Mouse (Mus musculus) myocyte (in vitro differentiated cells): ENCODE measurements around the gene Tacc2.

Source experiments
- CEBPB ChIP-seq: IDR thresholded peaks from 2 replicates; pipeline ENCODE4 v1.6.1; 2011; ENCODE audit warnings: mild to moderate bottlenecking, moderate library complexity; ENCODE audit not compliant: poor library complexity, insufficient read depth, severe bottlenecking
- E2F4 ChIP-seq: IDR thresholded peaks from one replicate; pipeline ENCODE4 v1.6.1; 2011; ENCODE audit warnings: mild to moderate bottlenecking, control low read depth, moderate library complexity; ENCODE audit not compliant: insufficient read depth
- MAX ChIP-seq: IDR thresholded peaks from one replicate; pipeline ENCODE4 v1.6.1; 2011; ENCODE audit warnings: low read depth, mild to moderate bottlenecking, control low read depth
- MYOG ChIP-seq, 3 experiments: IDR thresholded peaks; one replicate each; pipeline ENCODE4 v1.6.1; 2011; ENCODE audit warnings: control low read depth in 2 of 3, low read depth in 2 of 3, mild to moderate bottlenecking in 2 of 3; ENCODE audit not compliant: insufficient read length in 2 of 3, control insufficient read depth in 1 of 3, insufficient read depth in 1 of 3
- POLR2A ChIP-seq: IDR thresholded peaks from one replicate; pipeline ENCODE4 v1.6.1; 2011; ENCODE audit warnings: low read depth, mild to moderate bottlenecking, control low read depth, moderate library complexity; ENCODE audit not compliant: insufficient read length
- POLR2AphosphoS2 ChIP-seq: IDR thresholded peaks from one replicate; pipeline ENCODE4 v1.6.1; 2011; ENCODE audit warnings: low read depth, control low read depth; ENCODE audit not compliant: insufficient read length
- SRF ChIP-seq: IDR thresholded peaks from one replicate; pipeline ENCODE4 v1.6.1; 2011; ENCODE audit warnings: low read depth; ENCODE audit not compliant: control insufficient read depth, insufficient read length
- TCF12 ChIP-seq: IDR thresholded peaks from one replicate; pipeline ENCODE4 v1.6.1; 2011; ENCODE audit warnings: mild to moderate bottlenecking, control low read depth; ENCODE audit not compliant: poor library complexity, insufficient read depth, severe bottlenecking
- USF1 ChIP-seq: IDR thresholded peaks from one replicate; pipeline ENCODE4 v1.6.1; 2011; ENCODE audit warnings: low read depth, mild to moderate bottlenecking, control low read depth, moderate library complexity

DNA sequence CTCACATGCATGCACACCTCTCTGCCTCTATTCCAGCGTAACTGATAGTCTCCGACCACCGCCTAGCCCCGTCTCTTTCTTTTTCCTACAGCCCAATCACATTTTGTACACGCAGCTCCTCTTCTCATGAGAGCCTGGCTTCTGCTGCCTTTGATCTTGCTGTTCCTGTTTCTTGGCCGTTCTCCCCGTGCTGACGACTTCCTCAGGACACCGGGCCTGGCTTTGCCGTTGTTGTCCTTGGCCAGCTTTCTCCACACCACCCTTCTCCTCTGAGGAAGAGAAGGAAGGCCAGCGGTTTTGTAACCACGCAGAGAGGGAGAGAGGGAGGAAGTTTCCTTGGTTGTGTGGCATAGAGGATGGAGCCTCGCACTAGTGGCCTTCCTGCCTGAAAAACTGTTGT, 80.5 kb downstream of the Tacc2 start:
- no peak for TF ChIP-seq TCF12
- TF ChIP-seq CEBPB: no peak
- no peak for TF ChIP-seq POLR2A
- TF ChIP-seq MYOG (IDR thresholded peaks at IDR 0.05; ENCODE audit: control insufficient read depth in 1 of 3, insufficient read depth in 1 of 3, insufficient read length in 2 of 3, low read depth in 2 of 3): no peak
- no peak for TF ChIP-seq MAX
- TF ChIP-seq POLR2AphosphoS2: no peak
- no peak for TF ChIP-seq SRF
- no peak for TF ChIP-seq E2F4
- TF ChIP-seq USF1: no peak
